Mouse (Mus musculus) brain, embryonic 18.5 days (tissue): ENCODE data around the gene Nnat.
A peak's percentile ranks its signal among the peaks of the same experiment; 100 is the strongest.

Experiments
- DNase-seq: peaks from one replicate; pipeline ENCODE4 v3.0.0-alpha.2; 2012; ENCODE audit warnings: low read depth, low spot score

The Nnat gene

GRCm38 (mm10) chr2:157559858-157560257, at the start of gene Nnat:
Gene Nnat (plus strand): TSS chr2:157560078.
- DNase-seq, result peak; percentile 80

DNA sequence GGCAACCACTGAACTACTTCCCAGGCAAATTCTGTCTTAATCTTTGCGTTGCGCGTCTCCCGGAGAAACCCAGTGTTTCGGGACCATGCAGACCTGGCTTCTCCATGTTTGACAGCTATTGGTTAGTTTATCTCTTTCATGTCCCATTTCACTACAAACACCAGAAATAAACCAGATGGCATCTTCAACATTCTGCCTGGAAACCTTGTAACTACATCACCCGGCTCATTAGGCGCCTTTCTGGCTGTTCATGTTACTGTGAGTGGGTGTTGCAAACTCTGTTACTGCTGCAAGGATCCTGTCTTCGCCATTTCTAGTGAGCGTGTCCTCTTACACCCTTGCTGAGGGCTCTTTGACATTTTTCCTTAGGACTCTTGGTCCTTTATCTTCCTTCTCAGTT, 47.0 kb upstream of the Nnat start:
- DNase-seq, result no peak

DNA sequence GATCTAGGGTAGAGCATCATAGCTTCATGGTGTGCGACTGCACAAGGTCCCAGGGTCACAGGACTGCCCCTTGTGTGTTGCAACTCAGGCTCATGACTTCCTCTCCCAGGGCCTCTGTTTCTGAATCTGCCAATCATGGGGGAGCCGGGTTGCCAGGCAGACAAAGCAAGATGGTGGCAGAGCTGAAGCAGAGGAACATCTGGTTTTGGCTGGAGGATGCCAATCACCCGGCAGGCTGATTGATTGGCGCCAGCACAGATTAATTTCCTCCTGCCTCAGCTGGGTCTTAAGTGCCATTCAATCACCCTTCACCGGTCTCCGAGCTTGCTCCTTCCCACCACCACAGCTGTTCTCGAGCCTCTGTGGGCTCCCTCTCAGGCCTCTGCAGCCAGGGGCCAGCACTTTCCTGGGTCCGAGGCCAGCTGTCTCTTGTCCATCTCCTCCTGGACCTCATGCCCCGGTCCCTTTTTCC, 46.1 kb upstream of the Nnat start:
- no peak for DNase-seq

DNA sequence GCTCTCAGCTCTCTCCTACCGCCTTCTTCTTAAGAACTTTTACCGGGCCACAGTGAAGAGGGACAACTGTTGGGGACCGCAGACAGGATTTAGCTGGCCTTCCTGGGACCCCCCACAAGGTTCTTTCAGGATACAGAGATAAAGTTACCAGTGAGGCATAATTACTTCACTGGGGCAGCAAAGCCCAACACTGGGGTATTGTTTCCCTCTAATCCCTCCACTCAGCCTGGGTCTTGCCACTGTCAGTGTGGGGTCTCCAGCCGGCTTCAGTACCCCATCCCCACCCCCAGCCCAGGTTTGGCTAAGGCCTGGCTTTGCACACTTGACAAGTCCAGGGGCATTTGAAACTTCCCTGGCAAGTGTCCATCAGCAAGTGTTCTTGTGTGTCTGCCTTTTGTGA, 45.5 kb upstream of the Nnat start:
- DNase-seq, result no peak

- no peak for DNase-seq
These were observed 42.4 kb upstream of the Nnat start for GRCm38 (mm10) chr2:157517526-157517925.

DNA sequence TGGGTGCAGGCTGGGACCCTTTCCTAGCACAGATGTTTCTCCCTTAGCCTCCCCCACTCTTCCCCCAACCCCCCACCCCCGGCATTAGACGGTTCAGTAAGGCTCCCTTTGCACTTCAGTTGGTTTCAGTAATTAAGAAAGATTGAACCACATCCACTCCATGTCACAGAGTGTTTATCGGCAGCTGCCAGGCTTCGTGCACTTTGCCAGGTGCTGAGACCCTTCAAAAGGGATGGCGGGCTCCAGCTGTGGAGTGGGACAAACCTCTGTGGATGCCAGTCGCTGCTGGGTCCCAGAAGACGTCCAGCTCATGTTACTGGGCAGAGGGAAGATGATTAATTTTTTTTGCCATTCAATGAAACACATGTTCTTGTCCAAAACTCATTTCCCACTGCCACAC, 41.4 kb upstream of the Nnat start:
- no peak for DNase-seq

GRCm38 (mm10) chr2:157519452-157519851, 40.4 kb upstream of the Nnat start:
- DNase-seq, result no peak

GRCm38 (mm10) chr2:157520496-157520895, 39.4 kb upstream of the Nnat start:
- no peak for DNase-seq

DNA sequence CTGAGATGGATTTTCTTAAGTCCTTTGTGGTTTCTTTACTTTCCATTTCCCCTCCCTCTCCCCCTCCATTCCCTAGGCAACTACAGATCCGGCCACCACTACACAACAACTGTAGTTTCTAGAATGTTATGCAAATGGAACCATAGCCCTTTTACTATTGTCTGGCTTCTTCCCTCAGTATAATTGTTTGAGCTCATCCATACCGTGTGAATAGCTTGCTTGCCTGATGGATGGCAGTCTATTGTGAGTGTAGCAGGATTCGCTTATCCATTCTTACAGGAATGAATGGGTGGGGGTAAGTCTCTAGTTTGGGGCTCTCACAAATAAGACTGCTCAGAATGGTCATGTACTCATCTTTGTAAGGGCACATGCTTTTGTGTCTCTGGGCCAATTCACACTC, 37.3 kb upstream of the Nnat start:
- DNase-seq, result no peak

- no peak for DNase-seq
These were observed 29.6 kb upstream of the Nnat start for GRCm38 (mm10) chr2:157530056-157530955.

DNA sequence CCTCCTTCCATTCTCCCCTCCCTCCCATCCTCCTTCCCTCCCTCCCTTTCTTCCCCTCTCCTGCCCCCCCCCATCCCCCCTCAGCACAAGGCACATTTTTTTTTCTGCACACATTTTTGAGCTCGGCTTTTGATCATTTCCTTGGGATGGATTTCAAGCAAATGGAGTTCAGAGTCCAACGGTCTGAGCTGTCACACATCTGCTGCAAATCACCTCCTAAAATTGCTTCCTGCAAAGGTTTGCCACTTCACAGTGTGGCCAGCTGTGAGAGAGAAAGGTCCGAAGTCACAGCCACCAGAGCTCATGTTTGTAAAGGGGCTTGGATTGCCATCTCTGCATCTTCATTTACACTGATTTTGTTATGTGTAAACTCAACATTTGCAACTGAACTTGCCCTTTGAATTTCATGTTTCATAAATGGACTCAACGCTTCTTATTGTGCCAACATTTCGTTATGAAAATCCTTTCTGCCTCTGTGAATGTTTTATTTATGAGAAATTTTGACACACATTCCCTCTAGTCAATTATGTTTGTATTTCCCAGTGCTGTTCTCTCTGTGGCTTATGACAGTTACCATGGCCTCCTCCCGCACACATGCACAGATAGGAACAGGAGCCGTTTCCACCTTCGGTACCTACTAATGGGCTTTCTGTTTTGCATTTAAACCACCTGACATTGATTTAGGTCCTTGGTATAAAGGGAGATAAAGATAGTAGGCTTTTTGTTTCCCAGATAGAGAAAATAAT, 28.0 kb upstream of the Nnat start:
- DNase-seq, result no peak

DNA sequence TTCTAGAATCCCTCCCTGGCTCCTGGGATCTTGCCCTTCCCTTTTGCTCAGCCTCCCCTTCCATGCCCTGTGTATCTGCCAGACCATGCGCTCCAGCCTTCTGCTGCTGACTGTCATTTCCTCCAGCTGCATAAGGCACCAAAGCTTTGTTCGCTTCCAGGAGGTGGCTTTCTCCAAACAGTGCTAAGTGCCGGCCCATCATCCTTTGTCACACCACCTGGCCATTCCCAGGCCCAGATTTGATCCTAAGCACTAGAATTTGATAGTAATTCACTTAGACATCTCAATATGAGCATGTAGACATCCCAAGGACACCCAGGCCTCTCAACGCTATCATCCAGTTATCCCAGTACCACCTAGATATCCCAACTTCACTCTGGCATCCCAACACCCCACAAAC, 25.7 kb upstream of the Nnat start:
- no peak for DNase-seq

GRCm38 (mm10) chr2:157536476-157537081, 23.3 kb upstream of the Nnat start:
- no peak for DNase-seq

- no peak for DNase-seq
These were observed 22.8 kb upstream of the Nnat start for GRCm38 (mm10) chr2:157537118-157537517.

- DNase-seq, result no peak
These were observed 19.6 kb upstream of the Nnat start for GRCm38 (mm10) chr2:157540073-157540952.

DNA sequence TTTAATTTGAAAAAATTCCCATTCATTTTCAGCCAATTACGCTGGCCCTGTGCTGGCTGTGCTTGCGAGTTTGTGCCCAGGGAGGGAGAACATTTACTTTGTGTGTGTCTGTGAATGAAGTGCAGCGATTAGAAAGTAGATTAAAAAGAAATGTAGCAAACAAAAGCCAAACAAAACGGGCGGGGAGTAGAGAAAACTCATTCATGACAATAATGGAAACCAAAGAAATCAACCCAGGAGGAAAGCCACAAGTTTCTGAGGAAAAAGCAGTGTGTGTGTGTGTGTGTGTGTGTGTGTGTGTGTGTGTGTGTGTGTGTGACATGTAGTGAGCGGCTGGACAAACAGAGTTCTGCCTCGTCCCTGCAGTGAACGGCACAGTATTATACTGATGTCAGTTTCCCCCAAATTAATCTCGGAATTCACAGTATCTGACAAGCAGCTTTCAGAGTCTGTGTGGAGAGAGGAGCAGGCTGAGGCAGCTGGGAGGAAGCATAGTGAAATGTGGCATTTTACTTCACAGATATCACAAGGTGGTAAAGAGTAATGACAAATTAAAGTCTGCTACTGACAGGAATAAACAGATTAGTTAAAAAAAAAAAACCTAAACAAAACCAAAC, 18.8 kb upstream of the Nnat start:
- no peak for DNase-seq

DNA sequence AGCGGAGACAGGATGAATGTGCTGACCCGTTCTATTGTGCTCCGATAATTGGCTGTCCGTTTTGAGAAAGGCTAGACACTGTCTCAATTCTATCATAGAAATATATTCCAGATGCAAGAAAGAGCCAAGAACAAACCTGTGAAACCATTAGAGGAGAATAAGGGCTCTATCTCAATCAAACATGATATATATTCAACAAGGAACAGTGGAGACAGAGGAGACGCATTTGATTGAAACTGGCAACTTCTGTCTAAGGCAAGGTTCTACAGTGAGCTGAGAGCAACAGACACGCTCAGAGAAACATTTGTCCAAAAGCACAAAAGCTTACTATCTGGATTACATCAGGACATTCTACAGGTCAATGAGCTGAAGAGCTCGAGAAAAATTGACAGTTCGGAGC, 18.2 kb upstream of the Nnat start:
- DNase-seq, result no peak

DNA sequence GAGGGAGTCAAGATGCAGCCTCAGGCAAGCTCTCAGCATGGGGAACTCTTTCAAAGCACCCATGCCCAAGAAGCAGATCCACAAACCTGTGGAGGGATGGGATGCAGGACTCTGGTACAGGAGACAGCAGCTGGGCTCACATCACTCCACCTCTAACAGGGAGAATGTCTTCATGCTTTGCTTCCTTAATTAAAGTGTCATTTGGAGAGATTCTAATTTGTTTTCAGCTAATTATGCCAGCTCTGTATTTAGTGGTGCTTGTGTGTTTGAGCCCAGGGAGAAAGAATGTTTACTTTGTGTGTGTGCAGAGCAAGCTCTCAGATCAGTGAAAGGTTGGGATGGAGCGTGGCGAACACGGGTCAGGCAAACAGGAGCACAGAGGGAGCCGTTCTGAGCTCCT, 17.5 kb upstream of the Nnat start:
- no peak for DNase-seq

DNA sequence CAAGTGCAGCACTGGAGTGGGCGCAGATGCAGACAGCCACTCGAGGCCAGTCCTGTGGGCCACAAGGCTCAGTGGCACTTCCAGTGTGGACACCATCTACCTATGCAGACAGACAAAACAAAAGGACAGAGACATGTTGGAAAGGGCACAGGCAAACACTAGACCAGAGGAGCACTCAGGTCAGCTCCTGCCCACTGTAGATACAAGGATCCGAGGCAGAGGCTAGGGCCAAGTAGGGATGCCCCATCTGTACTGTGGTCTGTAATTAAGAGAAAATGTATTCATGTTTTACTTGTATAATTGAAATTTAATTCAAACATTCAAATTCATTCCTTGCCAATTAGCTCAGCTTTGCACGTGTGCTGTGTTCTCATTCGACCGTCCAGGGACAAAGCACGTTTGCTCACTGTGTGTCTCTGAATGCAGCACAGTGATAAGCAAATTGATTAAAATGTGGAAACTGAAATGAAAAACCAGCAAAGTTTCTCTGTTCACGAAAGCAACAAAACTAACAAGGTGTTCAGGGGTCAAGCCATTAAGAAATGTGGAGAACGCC, 15.5 kb upstream of the Nnat start:
- no peak for DNase-seq

DNA sequence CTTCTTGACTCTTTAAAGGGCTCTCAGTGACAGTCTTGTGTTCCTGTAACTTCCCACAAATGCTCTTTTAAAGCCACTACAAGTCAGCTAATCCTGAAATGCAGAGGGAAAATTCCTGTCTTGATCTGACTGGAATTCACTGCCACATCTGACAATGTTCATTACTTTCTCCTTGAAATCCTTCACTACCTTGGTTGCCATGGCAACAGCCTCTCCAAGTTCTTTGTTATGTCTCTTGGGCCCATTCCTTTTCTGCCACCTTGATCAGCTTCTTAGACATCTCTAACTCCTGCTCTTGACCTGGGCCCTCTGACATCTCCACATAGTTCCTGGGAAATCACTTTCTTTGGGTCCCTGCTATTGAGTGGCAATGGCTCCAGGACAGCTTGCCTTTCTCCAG, 13.2 kb upstream of the Nnat start:
- no peak for DNase-seq

GRCm38 (mm10) chr2:157550292-157550691, 9.6 kb upstream of the Nnat start:
- DNase-seq, result no peak
